24 mouse cellular contexts compared by ENCODE assay signal in genomic region chr11:21009505-21009904, GRCm38 (mm10).
DNase-seq lines count a peak whose midpoint lies in the region; ATAC-seq lines count a peak whose summit lies in the region.
"Had no signal": no experiment of that assay in that cellular context is flagged by ENCODE, and none has a peak within 500 bp of the region (broad histone marks: within the 10 kb centered on the region; RNA-seq: fewer than 3 reads in every experiment).

No protein-coding gene starts in this region.

- peak; percentile 57 for ATAC-seq in megakaryocyte progenitor cell, adult 5-6 weeks (replicated peaks; ENCODE audit: poor library complexity)
- ATAC-seq: activated CD4-positive, CD25-positive, alpha-beta regulatory T cell, adult 4 months; CD4-positive, CD25-positive, alpha-beta regulatory T cell, adult 4 months; forebrain, embryonic 13.5 days; Patski had no signal

- no peaks in the 10 kb centered on the region for H3K79me2 ChIP-seq in macrophage (ENCODE audit: inconsistent target)

- no peak overlapping the region for H3K4me3 ChIP-seq in macrophage (ENCODE audit: inconsistent target)
- H3K4me3 ChIP-seq: embryonic facial prominence, embryonic 10.5 days; embryonic facial prominence, embryonic 12.5 days; forebrain, embryonic 13.5 days had no signal

- H3K27ac ChIP-seq in macrophage: peak overlapping the region; percentile 38; the same call in 1 of the 2 replicates
- H3K27ac ChIP-seq: embryonic facial prominence, embryonic 10.5 days; embryonic facial prominence, embryonic 12.5 days; forebrain, embryonic 13.5 days had no signal

- H3K36me3 ChIP-seq in macrophage (ENCODE audit: inconsistent target): no peaks in the 10 kb centered on the region
- H3K36me3 ChIP-seq: embryonic facial prominence, embryonic 10.5 days; embryonic facial prominence, embryonic 12.5 days; G1E had no signal

- DNase-seq in heart, adult 11 months: peak; percentile 76
- no peak for DNase-seq in heart, adult 9 months (ENCODE audit: low spot score in 2 of 2)
- peak; percentile 20 for DNase-seq in testis, postnatal 10 days (ENCODE audit: low spot score)
- no peak for DNase-seq in testis, postnatal 14 days (ENCODE audit: low spot score)
- DNase-seq in kidney, postnatal 25 days: no peak
- no peak for DNase-seq in left cerebral cortex, adult 11 months (ENCODE audit: low spot score)
- DNase-seq: adrenal gland, adult 8-10 months; adrenal gland, postnatal 14 days; adrenal gland, postnatal 36 days; B cell, adult 2 months; cerebellum, adult 11-12 months; cerebellum, adult 2 months; cerebellum, adult 9-10 months; cerebellum, postnatal 10 days; cerebellum, postnatal 25 days had no signal

- WGBS in macrophage (ENCODE audit: missing documents): 16% methylated on average over 3 of the region's 3 CpGs

Comparison
In these comparisons a context has a peak if more than half of its experiments do, and no peak if none do; other contexts are left out.
1. DNase-seq: peak in heart, adult 11 months (single experiment) and testis, postnatal 10 days (single experiment); none in heart, adult 9 months (0 of 2), testis, postnatal 14 days (single experiment), kidney, postnatal 25 days (0 of 2) and left cerebral cortex, adult 11 months (single experiment).